Mouse (Mus musculus): ENCODE measurements around the gene Dnajc12.
"Not testable (repeated sequence)": the region's sequence is repeated elsewhere in the genome, so short reads cannot be mapped to it uniquely, and the experiment has no call there.

Dnajc12 gene

DNA sequence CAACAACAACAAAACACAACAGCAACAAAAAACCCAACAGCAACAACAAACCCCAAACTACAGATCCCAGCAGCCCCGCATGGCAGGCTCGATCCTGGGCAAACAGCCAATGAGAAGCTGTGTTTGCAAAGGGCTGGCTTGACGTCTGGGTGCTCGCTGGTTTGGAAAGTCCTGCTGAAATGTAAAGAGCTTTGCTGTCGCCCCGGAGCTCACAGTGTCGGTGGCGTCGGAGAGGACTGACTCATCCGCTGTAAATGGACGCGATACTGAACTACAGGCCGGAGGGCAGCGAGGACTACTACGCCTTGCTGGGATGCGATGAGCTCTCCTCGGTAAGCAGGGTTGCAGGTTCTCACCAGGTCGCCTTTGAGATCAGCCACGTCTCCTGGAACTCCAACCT, 4.2 kb downstream of the Dnajc12 start:
- DNase-seq (ENCODE audit: low read depth in 1 of 2, low spot score in 2 of 2), result peak; percentile 47 to 63

DNA sequence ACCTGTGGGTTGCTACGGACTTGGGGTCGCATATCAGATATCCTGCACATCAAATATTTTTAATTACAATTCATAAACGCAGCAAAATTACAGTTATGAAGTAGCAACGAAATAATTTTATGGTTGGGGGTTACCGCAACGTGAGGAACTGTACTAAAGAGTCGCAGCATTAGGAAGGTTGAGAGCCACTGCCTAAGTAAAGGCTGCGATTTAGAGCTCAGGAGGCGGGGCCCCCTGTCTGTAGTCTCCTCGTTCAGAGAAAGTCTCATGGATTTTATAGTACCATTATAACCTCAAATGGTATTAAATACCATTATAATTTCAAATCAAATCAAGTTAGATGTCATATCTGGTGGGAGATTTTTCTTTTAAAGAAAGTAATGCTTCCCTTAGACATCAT, 4.7 kb downstream of the Dnajc12 start:
- no peak for DNase-seq (ENCODE audit: low read depth in 1 of 2, low spot score in 2 of 2)

DNA sequence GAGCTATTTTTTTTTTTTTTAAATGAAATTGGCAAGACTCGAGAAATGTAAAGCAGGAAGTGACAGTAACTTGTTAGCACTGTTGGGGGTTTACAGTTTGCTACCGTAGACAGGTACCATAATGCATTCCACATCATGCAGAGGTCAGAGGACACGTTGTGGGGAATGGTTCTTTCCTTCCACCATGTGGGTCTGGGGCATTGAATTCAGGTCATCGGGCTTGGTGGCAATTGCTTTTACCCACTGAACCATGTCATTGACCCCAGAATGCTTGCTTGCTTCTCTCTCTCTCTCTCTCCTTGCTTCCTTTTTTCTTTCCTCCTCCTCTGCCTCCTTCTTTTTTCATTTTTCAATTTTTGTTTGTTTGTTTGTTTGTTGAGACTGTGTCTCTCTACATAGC, 6.7 kb downstream of the Dnajc12 start:
- no peak for DNase-seq (ENCODE audit: low read depth in 1 of 2, low spot score in 2 of 2)

DNA sequence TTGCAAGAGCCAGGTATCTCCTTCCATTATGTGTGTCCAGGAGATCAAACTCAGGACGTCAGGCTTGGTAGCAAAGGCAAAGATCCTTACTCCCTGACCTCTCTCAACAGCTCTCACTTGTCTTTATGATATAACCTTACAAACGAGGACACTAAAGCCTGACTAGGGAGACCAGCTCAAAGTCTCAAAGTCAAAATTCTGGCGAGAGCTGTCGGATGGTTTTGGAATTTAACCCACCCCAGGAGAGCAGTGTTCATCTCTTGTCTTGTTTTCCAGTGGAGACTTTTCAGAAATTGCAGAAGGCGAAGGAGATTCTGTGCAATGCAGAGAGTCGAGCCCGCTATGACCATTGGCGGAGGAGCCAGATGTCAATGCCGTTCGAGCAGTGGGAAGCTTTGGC, 14.7 kb downstream of the Dnajc12 start:
- DNase-seq (ENCODE audit: low read depth in 1 of 2, low spot score in 2 of 2), result no peak

DNA sequence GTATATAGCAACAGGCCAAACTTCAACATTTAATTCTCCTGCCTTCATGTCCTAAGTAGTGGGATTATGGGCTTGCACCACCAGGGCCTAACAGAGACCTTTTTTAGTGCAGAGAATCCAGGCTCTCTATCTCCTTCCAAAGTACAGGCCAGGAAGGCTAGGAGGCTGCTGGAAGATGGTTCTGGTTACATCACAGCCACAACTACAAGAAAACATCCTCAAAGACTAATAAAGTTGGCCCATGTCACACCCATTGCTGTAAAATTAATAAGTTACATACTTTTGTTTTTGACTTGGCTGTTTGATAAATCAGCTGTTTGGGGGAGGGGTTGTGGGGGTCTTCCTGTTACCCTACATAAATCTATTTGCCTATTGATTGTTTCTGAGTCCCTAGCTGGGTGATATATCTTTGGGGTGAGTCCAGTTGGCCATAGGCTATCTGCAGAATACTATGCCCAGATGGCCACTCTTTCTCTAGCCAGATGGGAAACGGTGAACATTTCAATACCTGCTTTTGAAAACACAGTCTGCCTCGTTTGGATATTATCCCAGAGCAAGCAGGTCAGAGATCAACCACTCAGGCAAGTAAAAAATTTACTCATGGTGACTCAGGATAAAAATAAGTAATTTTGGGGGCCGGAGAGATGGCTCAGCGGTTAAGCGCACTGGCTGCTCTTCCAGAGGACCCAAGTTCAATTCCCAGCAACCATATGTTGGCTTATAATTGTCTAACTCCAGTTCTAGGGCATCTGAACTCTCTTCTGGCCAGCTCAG, 20.7 kb downstream of the Dnajc12 start:
- no peak for DNase-seq (ENCODE audit: low read depth in 1 of 2, low spot score in 2 of 2)

DNA sequence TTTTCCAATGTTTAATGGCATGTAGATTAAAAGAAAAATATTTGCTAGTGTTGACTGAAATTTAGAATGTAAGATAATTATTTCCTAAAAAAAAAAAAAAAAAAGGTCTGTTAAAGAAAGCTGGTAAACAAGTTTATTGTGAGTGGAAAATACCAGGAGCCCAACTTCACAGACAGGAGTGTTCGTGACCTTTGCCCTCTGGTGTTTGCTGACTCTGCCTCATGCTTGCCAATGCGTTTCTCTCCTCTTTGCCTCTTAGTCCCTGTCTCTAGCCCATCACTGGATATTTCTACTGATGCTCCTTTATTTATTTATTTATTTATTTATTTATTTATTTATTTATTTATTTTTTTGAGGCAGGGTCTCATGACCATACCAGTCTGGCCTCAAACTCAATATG, 21.4 kb downstream of the Dnajc12 start:
- no peak for DNase-seq (ENCODE audit: low read depth in 1 of 2, low spot score in 2 of 2)

DNA sequence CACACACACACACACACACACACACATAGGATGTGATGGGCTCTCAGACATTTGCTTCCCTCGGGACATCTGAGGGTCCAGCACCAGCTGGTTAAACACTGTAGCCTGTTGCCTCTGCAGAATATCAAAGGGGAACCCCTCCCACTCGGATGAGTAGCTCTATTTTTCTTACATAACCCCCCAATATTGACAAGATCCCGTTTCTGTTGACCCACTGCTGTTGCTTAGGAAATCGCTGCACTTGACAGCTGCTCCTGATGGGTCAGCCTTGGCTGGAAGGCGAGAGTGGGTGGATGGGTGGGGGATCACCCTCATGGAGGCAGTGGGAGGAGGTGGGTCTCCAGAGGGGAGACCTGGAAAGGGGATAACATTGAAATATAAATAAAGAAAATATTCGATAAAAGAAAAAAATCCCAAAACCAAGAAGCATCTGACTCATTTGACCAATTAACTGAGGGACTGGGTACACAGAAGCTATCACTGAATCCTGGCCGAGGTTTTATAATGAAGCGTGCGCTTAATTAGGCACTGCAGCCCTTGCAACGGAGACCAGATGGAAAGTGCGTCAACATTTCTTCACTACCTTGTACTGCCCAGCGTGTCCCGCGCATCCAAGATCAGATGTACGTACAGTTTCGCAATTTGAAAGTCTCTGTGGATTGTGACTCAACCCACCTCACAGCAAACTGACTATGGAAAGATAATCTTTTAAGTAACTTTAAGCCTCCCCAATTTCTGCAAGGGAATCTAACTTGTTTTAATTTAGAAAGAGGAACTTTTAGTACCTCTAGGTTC, 28.1 kb downstream of the Dnajc12 start:
- DNase-seq (ENCODE audit: low read depth in 1 of 2, low spot score in 2 of 2), result no peak

DNA sequence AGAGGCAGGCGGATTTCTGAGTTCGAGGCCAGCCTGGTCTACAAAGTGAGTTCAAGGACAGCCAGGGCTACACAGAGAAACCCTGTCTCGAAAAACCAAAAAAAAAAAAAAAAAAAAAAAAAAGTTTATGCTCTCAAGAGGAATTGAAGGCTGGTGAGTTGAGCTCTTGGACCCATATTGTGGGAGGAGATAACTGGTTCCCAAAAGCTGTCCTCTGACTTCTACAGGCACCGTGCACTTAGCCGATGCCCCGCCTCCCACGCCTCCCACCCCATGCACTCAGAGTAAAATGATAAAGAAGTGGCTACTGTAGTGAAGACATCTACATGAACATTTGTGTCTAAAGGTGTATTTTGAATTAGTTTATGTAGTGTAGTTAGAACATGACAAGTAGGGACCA, 29.4 kb downstream of the Dnajc12 start:
- DNase-seq (ENCODE audit: low read depth in 1 of 2, low spot score in 2 of 2), result not testable (repeated sequence)

DNA sequence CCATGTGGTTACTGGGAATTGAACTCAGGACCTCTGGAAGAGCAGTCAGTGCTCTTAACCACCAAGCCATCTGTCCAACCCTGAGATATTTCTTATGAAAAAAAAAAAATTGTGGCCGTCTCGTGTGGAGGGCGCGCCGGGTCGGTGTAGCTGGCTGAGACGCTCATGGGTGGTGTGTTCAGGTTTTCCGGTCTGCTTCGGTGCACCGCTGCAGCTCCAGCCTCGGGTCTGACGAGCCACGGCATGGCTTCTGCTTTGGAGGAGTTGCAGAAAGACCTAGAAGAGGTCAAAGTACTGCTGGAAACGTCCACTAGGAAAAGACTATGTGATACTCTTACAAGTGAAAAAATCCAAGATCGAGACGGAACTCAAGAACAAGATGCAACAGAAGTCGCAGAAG, 30.5 kb downstream of the Dnajc12 start:
- no peak for DNase-seq (ENCODE audit: low read depth in 1 of 2, low spot score in 2 of 2)

DNA sequence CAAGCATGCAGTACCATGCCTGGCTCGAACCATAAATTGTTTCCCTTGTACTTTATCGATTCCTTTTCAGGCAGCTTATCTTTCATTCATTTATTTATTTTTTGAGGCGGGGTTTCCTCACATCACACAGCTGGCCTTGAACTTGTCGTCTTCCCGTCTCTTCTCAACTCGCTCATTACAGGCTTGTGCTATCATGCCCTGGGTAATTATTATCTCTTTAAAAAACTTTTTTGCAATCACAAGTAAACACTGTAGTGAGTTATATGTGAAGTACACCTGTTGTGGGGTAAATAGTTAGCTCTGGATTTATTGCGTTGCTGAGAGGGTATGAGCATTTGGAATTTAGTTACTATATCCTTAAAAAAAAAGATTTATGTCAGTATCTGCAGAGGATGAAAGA, 33.0 kb downstream of the Dnajc12 start:
- DNase-seq (ENCODE audit: low read depth in 1 of 2, low spot score in 2 of 2), result no peak

DNA sequence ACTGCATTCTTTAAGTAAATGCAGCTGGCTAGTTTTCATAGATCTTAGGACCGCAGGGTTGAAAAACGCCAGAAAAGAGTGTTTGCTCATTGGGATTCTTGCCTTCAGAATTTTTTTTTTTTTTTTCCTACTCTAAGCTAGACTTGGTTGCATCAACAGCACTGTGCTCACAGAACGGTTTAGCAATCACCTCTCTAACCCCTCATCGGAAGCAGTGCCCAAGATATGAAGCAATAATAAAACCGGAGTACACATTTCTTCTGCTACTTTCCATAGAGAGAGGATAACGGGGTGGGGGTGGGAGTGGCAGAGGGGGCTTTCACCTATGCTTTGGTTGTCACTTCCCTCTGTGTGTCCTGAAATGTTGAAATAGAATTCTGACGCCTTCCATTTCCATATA, 33.6 kb downstream of the Dnajc12 start:
- no peak for DNase-seq (ENCODE audit: low read depth in 1 of 2, low spot score in 2 of 2)

DNA sequence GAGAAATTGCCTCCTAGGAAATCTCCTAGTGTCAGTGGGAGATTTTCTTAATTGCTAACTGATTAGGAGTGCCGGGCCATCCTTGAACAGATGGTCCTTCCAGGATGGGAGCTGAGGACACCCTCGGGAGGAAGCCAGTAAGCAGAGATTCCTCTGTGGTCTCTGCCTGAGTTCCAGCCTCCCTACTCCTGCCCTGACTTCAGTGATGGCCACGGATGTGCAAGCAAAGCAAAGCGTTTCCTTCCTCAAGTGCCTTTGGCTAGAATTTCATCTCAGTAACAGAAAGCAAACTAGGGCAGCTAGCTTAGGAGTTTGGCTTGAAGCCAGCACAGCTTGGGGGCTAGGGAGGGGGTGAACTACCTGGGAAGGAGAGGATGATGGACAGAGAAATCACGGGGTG, 34.8 kb downstream of the Dnajc12 start:
- no peak for DNase-seq (ENCODE audit: low read depth in 1 of 2, low spot score in 2 of 2)

DNA sequence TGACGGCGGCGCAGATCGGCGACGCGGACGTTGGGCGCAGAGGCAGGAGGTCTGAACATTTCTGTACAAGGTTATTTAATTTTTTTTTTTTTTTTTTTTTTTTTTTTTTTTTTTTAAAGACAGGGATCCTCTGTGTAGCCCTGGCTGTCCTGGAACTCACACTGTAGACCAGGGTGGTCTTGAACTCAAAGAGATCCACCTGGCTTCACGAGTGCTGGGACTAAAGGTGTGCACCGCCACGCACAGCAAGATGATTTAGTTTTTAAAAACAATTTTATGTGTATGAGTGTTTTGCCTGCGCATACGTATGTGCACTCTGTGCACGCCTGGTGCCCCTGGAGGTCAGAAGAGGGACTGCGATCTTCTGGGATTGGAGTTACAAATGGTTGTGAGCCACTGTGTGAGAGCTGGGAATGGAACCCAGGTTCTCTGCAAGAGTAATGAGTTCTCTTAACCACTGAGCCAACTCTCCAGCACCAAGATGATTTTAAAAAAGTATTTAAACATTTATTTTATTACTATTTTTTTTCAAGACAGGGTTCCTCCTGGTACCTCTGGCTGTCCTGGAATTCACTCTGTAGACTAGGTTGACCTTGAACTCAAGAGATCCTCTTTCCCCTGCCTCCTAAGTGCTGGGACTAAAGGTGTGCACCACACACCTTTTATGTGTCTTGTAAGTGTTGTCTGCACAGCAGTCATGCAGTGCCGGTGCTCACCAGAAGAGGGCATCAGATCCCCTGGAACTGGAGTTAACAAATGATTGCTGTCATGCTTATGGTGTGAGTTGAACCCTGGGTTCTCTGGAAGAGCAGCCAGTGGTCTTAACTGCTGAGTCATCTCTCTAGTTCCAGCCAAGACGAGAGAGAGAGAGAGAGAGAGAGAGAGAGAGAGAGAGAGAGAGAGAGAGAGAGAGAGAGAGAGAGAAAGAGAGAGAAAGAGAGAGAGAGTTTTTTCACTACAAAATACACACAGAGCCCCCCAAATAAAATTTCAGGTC, 39.8 kb downstream of the Dnajc12 start, which contains the start of gene Gm7075:
TSS of gene Gm7075 (minus strand) at position 51 of the 997 bp plus-strand sequence.
- DNase-seq (ENCODE audit: low read depth in 1 of 2, low spot score in 2 of 2), result peak in 1 of 2 experiments; percentile 37

DNA sequence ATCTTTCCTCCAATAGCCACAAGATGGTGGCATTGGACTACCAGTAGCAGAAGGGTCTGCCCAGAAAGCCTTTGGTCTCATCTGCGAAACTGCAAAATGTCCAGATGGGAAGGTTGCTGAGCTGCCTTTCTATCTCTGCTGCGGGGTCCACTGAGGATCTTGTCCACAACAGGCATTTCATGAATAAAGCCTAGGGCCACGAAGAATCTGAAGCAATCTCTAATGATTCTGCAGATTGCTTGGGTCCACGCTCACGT, 40.4 kb downstream of the Dnajc12 start:
- DNase-seq (ENCODE audit: low read depth in 1 of 2, low spot score in 2 of 2), result no peak

DNA sequence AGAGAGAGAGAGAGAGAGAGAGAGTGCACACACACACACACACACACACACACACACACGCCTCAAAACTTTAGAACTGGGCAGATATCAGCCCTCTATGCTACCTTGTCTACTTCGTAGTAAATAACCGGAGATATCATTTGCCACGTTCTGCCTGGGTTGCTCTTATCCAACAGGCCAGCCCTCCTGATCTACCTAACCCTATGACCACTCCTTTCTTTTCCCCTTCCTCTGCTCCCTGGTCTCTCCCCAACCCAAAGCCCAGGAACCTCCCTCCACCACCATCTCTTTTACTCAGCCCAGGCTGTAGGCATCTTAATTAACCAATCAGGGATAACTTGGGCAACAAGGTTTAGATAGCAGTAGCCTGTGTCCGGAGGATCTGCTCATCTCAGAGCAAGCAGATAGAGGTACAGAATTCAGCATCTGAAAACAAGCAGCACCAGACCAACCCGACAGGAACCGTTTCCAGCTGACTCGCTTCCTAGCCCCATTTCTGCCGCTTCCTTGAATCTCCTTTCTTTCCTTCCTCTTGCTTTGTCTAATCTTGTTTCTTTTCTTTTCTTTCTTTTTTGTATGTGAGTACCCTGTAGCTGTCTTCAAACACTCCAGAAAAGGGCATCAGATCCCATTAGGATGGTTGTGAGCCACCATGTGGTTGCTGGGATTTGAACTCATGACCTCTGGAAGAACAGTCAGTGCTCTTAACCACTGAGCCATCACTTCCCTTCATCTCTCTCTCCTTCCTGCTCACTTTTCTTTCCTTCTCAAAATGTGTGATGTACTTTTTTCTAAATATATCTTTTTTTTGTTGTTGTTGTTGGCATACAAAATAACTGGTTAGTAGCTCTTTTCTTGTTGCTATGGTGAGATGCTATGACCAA, 41.6 kb downstream of the Dnajc12 start:
- no peak for DNase-seq (ENCODE audit: low read depth in 1 of 2, low spot score in 2 of 2)

DNA sequence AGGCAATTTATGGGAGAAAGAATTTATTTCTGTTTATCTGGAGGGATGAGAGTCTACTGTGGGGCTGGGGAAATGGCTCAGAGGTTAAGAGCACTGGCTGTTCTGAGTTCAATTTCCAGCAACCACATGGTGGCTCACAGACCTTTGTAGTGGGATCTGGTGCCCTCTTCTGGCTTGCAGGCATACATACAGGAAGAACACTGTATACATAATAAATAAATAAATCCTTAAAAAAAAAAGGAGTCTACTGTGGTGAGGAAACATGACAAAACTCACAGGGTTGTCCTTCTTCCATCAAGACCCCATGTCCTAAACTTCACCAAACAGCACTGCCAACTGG, 42.2 kb downstream of the Dnajc12 start:
- peak in 1 of 2 experiments; percentile 37 for DNase-seq (ENCODE audit: low read depth in 1 of 2, low spot score in 2 of 2)

DNA sequence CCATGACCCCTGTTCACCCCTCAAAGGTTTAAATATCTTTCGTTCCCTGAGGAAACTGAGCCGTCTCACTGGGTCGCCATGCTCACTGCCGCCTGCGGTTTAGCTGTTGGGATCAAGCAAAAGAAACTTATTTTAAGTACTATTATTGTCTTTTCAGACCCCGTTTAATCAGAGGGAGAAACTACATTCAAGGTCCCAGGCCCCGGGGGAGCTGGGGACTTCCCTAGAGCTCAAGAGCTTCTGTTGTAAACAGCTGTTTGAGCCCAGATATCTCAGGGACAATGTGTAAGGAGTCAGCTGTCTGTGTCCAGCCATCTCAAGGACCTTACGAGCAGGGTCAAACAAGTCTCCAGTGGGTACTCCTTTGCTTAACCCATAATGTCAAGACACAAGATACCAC, 44.9 kb downstream of the Dnajc12 start:
- no peak for DNase-seq (ENCODE audit: low read depth in 1 of 2, low spot score in 2 of 2)

DNA sequence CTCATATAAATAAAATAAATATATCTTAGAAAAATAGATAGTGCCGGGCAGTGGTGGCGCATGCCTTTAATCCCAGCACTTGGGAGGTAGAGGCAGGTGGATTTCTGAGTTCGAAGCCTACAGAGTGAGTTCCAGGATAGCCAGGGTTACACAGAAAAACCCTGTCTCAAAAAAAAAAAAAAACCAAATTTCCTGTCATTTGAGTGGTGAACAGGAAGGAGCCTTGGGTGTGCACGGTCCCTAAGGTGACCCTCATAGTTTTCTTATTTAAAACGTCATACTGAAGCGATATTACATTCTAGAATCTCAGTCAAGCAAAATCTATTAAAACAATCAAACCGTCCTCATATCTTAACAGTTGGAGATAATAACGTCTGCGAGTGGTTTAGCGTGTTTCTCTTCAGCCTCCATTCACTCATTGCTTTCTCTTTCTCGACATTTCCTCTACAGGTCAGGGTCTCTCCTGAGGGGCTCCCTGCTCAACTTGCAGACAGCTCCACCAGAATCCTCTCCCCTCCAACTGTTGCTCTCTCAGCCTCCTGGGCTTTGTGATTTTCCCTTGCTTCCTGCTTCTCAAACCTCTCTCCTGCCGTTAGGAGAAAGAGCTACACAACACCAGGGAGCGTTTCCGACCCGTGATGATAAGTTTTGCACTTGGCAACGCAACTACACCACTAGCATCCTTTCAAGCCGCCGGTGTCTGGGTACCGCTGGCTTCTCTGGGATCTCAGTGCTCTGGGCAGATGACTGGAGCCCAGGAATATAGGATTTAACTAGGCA, 46.2 kb downstream of the Dnajc12 start:
- no peak for DNase-seq (ENCODE audit: low read depth in 1 of 2, low spot score in 2 of 2)

DNA sequence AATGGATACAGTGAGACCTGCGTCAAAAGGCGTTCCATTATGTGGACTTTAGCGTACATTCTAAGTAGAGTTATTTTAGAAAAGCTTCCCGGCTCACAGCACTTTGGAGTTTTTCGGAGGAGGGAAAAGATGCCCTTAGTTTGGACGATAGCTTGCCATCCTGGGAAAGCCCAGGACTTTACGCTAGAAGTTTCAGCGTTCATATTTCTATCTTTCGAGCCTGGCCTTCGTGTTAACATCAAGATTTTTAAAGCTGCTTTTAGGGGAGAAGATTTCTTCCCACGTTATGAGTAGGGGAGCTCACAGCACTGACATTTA, 46.7 kb downstream of the Dnajc12 start:
- DNase-seq (ENCODE audit: low read depth in 1 of 2, low spot score in 2 of 2), result no peak

DNA sequence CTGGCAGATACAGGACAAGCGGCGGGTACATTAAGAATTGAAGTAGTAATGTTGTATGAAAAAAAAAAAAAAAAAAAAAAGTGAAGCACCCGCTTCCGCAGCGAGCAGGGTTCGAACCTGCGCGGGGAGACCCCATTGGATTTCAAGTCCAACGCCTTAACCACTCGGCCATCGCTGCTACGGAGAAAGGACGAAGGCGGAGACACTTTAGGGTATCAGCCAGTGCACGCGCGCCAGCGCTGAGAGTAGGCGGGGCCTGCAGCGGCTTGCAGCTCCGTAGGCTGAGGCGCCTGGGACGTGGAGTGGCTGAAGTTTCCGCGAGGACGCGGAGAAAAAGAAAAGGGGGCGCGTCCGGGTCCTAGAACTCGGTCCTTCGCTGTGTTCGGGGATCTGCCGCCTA, 47.1 kb downstream of the Dnajc12 start:
- DNase-seq (ENCODE audit: low read depth in 1 of 2, low spot score in 2 of 2), result peak; percentile 98 to 100

All from monocyte, adult 2 months (primary cell).